Mouse (Mus musculus): ENCODE results near the gene Ninj2.
"Not testable (repeated sequence)": the region's sequence is repeated elsewhere in the genome, so short reads cannot be mapped to it uniquely, and the experiment has no call there.

Gene Ninj2

GRCm38 (mm10) chr6:120093100-120093499 is at the start of gene Ninj2:
Gene Ninj2, plus strand, starts transcription at chr6:120093350.
- DNase-seq: no peak

DNA sequence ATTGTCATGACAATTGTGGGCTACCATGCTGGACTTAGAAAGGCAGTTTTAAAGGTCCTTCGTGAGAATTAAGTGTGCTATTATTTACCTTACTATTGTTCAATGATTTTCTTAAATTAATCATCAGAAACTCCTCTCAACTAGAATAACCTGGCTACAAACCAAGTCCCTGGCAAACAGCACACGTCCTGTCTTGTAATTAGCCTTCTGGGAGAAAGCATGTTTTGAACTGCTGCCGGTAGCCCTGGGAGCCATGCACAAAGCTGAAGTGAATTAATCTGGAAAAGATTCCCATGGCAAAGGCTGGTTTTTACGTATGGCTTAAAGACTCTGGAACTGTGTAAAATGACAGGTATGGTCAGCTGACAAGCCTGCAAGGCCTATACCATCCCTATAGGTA is 47.7 kb upstream of the Ninj2 start:
- no peak for DNase-seq

- no peak for DNase-seq
These were observed 45.4 kb upstream of the Ninj2 start for GRCm38 (mm10) chr6:120047705-120048292.

DNA sequence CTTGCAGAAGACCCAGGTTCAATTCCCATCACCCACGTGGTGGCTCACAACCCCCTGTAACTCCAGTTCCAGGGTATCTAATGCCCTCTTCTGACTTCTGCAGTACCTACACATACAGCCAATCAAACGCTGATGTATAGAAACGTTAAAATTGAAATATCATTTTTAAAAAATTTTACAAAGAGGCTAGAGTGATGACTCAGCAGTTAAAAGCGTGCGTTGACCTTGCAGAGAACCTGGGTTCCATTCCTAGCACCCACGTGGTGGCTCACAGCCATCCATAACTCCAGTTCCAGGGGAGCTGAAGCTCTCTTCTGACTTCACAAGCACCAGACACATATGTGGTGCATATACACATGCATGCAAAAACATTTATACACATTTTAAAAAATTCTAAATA is 38.7 kb upstream of the Ninj2 start:
- DNase-seq: no peak

DNA sequence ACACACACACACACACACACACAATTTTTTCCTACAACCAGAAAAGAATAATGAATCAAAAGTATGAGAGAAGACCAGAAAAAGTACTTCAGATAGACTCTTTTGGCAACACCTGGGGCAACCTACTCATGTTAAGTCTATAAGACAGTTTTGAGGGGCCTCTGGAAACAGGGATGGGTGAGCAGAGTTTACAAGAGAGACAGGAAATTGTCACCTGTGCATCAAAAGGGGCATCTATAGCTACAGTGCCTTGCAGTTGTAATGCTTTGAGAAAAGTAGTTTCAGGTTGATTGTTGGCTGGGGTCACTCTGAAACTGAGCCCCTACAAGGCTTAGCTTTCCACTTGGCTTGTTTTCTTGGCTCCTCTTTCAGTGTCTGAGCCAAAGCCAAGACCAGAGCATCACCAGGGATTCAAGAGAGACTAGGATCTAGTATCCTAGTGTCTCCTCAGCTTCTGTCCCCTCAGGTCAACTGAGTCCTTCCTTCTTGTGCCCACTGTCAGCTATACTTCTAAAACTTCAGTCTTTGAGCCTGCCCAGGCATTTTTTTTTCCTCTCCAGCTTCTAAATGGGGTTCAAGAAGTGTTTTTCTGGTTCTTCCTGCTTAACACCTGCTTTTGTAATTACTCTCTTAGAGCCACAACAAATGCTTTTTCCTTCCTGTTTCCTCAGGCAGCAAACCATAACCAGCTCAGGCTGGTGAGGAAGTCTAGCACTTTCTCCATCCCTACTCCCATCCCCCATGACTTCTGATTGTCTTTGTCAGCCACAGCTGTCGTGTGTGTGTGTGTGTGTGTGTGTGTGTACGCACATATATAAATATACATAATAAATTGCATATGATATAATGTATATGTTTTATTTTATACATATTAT is 37.2 kb upstream of the Ninj2 start:
- DNase-seq: peak in 1 of 2 experiments; percentile 2

GRCm38 (mm10) chr6:120062934-120063333 is 30.2 kb upstream of the Ninj2 start:
- no peak for DNase-seq

- no peak for DNase-seq
These were observed 28.5 kb upstream of the Ninj2 start for GRCm38 (mm10) chr6:120064627-120065026.

- DNase-seq: no peak
These were observed 27.5 kb upstream of the Ninj2 start for GRCm38 (mm10) chr6:120065552-120066177.

GRCm38 (mm10) chr6:120069546-120069945 is 23.6 kb upstream of the Ninj2 start:
- DNase-seq: no peak

GRCm38 (mm10) chr6:120072630-120073029 is 20.5 kb upstream of the Ninj2 start:
- DNase-seq: no peak

- no peak for DNase-seq
These were observed 16.3 kb upstream of the Ninj2 start for GRCm38 (mm10) chr6:120076619-120077450.

GRCm38 (mm10) chr6:120079547-120079946 is 13.6 kb upstream of the Ninj2 start:
- DNase-seq: no peak

DNA sequence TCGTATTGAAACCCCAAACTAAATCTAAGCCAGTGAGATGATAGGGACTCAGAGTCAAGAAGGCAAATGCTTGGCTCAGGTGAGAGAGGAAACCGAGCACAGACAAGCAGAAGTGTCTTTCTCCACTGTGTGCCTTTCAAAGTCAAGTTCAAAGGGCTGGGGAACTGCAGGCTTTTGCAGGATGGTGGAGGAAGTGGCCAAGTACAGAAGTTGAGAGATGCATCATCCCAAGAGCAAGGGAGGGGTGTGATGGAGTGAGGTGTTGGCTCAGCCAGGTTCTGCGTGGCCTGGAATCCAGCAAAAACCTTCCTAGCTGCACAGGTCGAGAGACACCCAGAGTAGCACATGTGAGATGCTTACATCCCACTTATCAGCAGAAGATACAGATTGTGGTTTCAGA is 11.6 kb upstream of the Ninj2 start:
- no peak for DNase-seq

GRCm38 (mm10) chr6:120082251-120082950 is 10.7 kb upstream of the Ninj2 start:
- DNase-seq: no peak

DNA sequence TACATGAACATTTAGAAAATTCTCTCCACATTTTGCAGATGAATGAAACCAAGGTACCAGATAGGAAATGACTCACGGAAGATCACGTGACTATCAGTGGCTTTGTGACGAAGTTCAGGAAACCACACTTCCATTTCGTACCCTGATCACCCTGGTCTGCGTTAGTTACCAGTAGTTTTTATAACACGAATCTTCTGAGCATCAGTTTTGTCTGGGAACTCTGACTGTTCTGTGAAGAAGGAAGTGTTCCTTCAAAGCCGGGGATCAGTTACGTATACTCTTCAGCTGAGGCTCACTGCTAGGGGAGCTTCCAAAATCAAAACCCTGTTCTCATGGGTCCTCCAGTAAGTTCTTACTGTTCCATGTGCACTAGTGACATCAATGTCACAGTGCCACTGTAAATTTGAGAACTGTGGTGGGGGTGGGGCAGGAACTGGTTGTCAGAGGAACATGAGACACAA is 10.2 kb upstream of the Ninj2 start:
- DNase-seq: no peak

GRCm38 (mm10) chr6:120083442-120083841 is 9.7 kb upstream of the Ninj2 start:
- no peak for DNase-seq

DNA sequence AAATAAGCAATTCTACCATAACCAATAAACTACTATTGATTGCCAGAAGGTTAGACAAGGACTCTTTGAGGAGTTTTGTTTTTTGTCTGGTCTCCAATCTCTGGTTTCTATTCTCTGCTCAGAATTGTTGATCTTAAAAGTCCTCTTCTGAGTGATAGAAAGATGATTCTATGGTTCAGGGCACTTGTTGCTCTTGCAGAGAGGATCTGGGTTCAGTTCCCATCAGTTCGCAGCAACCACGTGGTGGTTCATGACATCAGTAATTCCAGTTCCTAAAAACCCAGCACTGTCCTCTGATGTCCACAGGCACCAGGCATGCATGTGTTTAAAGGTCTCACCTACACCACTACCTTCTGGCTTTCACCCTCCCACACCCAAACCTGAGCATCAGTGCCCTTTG is 8.2 kb upstream of the Ninj2 start:
- DNase-seq: no peak

- DNase-seq: no peak
These were observed 7.3 kb upstream of the Ninj2 start for GRCm38 (mm10) chr6:120085832-120086231.

GRCm38 (mm10) chr6:120087041-120087440 is 6.1 kb upstream of the Ninj2 start:
- not testable (repeated sequence) for DNase-seq

DNA sequence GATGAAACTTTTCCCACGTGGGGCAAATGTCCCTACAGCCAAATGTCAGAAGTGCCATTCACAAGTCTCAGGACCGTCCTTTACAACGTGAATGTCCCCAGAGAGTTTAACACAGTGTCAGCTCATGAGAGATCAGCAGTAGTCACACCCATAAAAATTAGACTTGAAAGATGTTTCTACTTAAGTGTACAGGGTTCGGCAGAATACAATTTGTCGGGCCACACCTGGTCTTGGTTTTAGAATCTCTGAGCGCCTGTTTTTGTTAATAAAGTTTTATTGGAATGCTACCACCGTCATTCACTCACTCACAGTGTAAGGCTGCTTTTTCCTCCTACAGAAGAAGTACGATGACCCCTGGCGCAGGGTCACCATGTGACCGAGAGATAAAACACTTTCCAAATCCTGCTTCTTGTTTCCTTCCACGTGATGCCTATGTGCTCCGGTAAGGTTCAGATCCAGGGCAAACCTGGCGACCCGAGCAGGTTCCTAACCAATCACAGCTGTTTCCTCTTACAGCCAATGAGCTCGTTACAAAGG is 2.4 kb upstream of the Ninj2 start:
- DNase-seq: peak; percentile 37 to 44

GRCm38 (mm10) chr6:120091956-120092355 is 1.2 kb upstream of the Ninj2 start:
- no peak for DNase-seq

Measured in kidney, postnatal 36 days (tissue).